Mouse (Mus musculus): ENCODE results near the gene Tmem87b. TPM values are rescaled to one million over a fixed set of nuclear protein-coding genes. Genes with fewer than 3 reads are reported as not detected.

The Tmem87b gene
- polyA plus RNA-seq, 1 experiment from 2014 or later: 33.9 TPM

DNA sequence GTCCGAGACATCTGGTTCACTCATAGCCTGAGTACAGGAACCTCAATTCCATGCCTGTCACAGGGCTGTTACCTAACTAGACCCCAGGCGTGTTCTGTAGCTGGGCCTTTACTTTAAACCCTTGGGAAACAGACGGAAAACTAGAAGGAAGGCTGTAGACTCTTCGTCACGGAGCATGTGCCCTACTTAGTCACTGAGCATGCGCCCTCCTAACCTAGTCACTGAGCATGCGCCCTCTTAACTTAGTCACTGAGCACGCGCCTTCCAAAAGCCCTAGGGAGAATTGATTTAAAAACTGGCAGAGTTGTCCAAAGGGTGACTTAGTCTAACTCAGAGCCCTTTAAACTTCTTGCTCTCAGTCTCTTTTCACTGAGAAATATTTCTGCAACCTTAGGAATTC is 44.7 kb downstream of the Tmem87b start, which contains the start of gene Fbln7:
Fbln7 (plus strand) TSS at position 346 of the 400 bp plus-strand sequence.
- H3K36me3 ChIP-seq: no peaks in the 10 kb centered on the region
- H3K9ac ChIP-seq: peak within 1 kb of the TSS; percentile 9; the same call in 1 of the 2 replicates
- ATAC-seq (ENCODE audit: insufficient read depth, low FRiP score, low read depth): no peak
- H3K27ac ChIP-seq: no peak within 1 kb of the TSS
- H3K9me3 ChIP-seq: no peaks in the 10 kb centered on the region
- peak within 1 kb of the TSS; percentile 89 for H3K4me2 ChIP-seq
- peak within 1 kb of the TSS; percentile 52 for H3K4me3 ChIP-seq (replicated peaks)
- WGBS: 89% methylated on average over 9 of the region's 9 CpGs
- 0 out of 2 replicates have a peak, but pooled peaks cover 6% of the 10 kb centered on the region for H3K27me3 ChIP-seq (replicated peaks)
- peaks cover 4% of the 10 kb centered on the region; the same call in 1 of the 2 replicates for H3K4me1 ChIP-seq

DNA sequence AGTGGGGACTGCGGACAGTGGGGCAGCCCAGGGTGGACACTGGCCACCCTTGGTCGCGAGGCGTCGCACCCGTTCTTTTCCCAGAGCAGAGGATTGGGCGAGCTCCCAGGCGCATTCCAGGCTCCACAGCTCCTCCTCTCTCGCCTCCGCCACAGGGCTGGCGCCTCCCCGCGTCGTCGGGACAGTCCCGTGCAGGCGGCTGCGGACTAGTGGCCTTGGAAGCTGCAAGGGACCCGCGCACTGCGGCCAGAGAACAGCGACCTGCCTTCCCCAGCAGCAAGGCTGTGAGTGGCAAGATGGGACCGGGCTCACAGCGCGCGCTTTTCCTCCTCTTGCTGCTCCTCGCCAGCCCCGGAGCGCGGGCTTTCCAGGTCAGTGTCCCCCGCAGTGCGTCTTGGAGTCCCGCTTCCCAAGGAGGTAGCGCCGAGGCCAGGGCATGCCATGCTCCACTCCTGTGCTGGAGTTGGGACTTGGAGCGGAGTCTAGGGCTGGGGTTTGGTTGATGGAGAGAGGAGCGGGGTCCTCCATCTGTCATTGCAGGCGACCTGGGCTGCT is 45.9 kb downstream of the Tmem87b start:
- H3K4me3 ChIP-seq (replicated peaks): peak overlapping the region; percentile 52
- H3K36me3 ChIP-seq: no peaks in the 10 kb centered on the region
- ATAC-seq (ENCODE audit: insufficient read depth, low FRiP score, low read depth): peak; percentile 76
- no peak overlapping the region for H3K27ac ChIP-seq
- peak overlapping the region; percentile 9; the same call in 1 of the 2 replicates for H3K9ac ChIP-seq
- H3K9me3 ChIP-seq: no peaks in the 10 kb centered on the region
- 0 out of 2 replicates have a peak, but pooled peaks cover 6% of the 10 kb centered on the region for H3K27me3 ChIP-seq (replicated peaks)
- peak overlapping the region; percentile 89 for H3K4me2 ChIP-seq
- peaks cover 4% of the 10 kb centered on the region; the same call in 1 of the 2 replicates for H3K4me1 ChIP-seq
- WGBS: under 1% methylated on average over 38 of the region's 38 CpGs

DNA sequence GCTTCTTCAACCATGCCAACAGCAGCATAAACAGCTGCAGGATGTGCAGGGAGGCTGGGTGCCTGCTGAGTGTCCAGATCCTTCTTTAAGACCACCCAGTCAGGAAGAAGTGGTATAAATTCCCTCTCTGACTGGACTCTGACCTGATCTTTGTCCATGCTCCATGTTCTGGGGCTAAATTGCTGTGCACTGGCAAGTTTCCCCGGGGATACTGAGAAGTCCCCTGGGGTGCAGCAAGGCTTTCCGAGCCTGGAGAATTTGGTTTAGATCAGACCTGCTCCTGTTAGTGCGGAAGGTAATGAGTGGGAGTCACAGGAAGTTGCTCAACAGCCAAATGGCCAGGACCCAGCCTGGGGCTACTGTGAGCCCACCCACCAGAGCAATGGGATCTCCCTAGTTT is 47.1 kb downstream of the Tmem87b start:
- no peak overlapping the region for H3K9ac ChIP-seq
- H3K27me3 ChIP-seq (replicated peaks): 0 out of 2 replicates have a peak, but pooled peaks cover 6% of the 10 kb centered on the region
- no peak overlapping the region for H3K27ac ChIP-seq
- H3K4me2 ChIP-seq: no peak overlapping the region
- no peaks in the 10 kb centered on the region for H3K36me3 ChIP-seq
- peaks cover 4% of the 10 kb centered on the region; the same call in 1 of the 2 replicates for H3K4me1 ChIP-seq
- H3K4me3 ChIP-seq (replicated peaks): no peak overlapping the region
- no peaks in the 10 kb centered on the region for H3K9me3 ChIP-seq
- 48% methylated on average over 3 of the region's 3 CpGs for WGBS
- ATAC-seq (ENCODE audit: insufficient read depth, low FRiP score, low read depth): no peak

DNA sequence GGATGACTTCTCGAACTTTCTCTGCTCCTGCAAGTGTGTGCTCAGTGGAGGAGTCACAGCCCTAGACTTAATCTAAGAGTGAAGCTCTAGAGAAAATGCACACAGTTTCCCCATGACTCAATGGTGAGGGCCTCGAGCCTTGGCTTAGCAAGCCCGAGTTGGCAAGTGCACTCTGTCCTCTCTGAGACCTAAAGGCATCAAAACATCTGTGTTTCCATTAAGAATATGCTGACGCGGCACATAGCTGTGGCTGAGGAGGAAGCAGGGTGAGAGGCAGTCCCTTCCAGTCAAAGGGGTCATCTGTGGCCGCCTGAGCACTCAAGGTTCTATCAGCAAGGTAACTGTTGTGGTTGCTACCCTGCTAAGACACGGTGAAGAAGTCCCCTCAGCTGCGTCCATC is 53.7 kb downstream of the Tmem87b start:
- H3K27ac ChIP-seq: no peak overlapping the region
- no peaks in the 10 kb centered on the region for H3K36me3 ChIP-seq
- no peaks in the 10 kb centered on the region for H3K4me1 ChIP-seq
- H3K27me3 ChIP-seq (replicated peaks): no peaks in the 10 kb centered on the region
- 68% methylated on average over 8 of the region's 8 CpGs for WGBS
- no peak overlapping the region for H3K4me3 ChIP-seq (replicated peaks)
- no peak overlapping the region for H3K9ac ChIP-seq
- ATAC-seq (ENCODE audit: insufficient read depth, low FRiP score, low read depth): no peak
- no peak overlapping the region for H3K4me2 ChIP-seq
- no peaks in the 10 kb centered on the region for H3K9me3 ChIP-seq

DNA sequence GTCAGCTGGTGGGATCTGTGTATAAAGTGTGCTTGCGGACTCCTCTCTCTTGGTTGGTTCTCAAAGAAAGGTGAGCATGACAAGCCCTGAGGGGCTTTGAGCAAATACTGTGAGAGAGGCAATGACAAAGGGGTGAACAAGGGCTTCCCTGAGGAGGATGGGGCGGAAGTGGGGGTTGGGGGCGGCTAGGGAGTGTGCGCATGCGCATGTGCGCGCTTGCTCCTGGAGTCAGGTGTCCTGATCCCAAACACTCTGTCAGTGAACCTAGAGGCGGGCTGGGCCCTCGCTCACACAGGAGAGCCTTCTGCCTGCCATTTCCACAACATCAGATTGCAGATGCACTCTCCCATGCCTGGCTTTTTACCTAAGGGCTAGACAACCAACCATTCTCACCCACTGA is 54.3 kb downstream of the Tmem87b start:
- Histone ChIP-seq H3K4me1 (no peaks in the 10 kb centered on the region), H3K9ac (no peak overlapping the region), H3K27ac (no peak overlapping the region), H3K36me3 (no peaks in the 10 kb centered on the region), H3K9me3 (no peaks in the 10 kb centered on the region), H3K4me3 (replicated peaks) (no peak overlapping the region), H3K27me3 (replicated peaks) (no peaks in the 10 kb centered on the region), H3K4me2 (no peak overlapping the region)
- WGBS: 82% methylated on average over 9 of the region's 9 CpGs
- no peak for ATAC-seq (ENCODE audit: insufficient read depth, low FRiP score, low read depth)

DNA sequence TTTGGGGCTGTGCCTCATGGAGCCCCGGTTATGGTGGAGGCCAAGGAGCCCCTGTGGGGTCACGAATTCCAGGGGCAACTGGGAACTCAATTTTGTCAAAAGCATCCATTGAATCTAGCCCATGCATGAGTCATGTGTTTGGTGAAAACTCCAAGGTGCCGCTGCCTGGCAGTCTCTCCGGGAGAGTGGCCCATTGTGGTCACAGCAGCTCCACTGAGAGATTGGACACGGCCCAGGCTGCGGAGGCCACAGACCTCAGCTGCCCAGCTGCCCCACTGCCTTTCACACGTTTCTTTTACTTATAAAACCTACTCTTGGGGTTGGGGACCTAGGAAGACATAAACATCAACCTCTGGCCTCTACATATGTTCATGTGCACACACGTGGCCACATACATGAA is 57.6 kb downstream of the Tmem87b start:
- H3K9ac ChIP-seq: no peak overlapping the region
- H3K36me3 ChIP-seq: no peaks in the 10 kb centered on the region
- H3K27ac ChIP-seq: no peak overlapping the region
- H3K4me3 ChIP-seq (replicated peaks): no peak overlapping the region
- no peak for ATAC-seq (ENCODE audit: insufficient read depth, low FRiP score, low read depth)
- H3K9me3 ChIP-seq: no peaks in the 10 kb centered on the region
- H3K4me2 ChIP-seq: no peak overlapping the region
- H3K4me1 ChIP-seq: no peaks in the 10 kb centered on the region
- no peaks in the 10 kb centered on the region for H3K27me3 ChIP-seq (replicated peaks)
- 77% methylated on average over 8 of the region's 8 CpGs for WGBS

DNA sequence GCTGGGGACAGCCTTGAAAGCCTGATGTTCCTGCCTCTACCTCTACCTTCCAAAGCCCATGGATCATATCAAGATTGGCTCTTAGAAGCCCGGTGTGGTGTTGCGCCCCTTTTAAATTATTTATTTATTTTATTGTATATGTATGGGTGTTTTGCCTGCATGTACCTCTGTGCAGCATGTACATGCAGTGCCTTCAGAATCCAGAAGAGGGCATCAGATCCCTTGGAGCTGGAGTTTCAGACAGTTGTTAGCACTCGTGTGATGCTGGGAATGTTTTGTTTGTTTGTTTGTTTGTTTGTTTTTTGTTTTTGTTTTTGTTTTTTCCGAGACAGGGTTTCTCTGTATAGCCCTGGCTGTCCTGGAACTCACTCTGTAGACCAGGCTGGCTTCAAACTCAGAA is 63.3 kb downstream of the Tmem87b start:
- ATAC-seq (ENCODE audit: insufficient read depth, low FRiP score, low read depth): no peak
- WGBS: 64% methylated on average over 4 of the region's 4 CpGs
- H3K9ac ChIP-seq: no peak overlapping the region
- no peaks in the 10 kb centered on the region for H3K36me3 ChIP-seq
- no peak overlapping the region for H3K4me2 ChIP-seq
- no peaks in the 10 kb centered on the region for H3K9me3 ChIP-seq
- no peaks in the 10 kb centered on the region for H3K27me3 ChIP-seq (replicated peaks)
- no peak overlapping the region for H3K4me3 ChIP-seq (replicated peaks)
- no peak overlapping the region for H3K27ac ChIP-seq
- H3K4me1 ChIP-seq: no peaks in the 10 kb centered on the region

DNA sequence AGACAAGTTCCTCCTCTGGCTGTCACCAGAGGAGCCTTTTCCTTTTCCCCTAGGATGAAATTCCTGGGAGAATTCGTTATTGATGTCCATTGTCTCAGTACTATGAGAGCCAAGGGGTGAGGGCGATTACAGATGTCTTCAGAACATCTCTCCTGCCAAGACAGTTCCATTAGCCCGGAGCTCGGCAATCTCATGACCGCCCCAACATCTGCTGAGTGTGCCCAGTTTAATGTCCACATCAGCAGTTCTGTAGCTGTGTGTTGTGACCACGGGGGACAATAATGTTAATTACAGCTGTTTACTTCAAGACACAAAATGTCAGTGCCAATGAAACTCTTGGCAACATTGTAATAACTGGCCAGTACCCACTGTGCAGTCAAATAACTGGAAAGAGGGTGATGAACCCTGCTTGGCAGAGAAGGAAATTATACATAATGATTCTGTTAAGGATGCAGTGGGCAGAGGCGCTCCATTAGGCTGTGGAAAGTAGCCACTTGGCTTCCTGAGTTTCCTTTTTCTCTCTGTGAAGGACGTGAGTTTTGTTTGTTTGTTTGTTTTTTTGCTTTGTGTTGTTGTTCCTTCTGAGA is 67.4 kb downstream of the Tmem87b start:
- H3K9me3 ChIP-seq: no peaks in the 10 kb centered on the region
- no peak overlapping the region for H3K4me2 ChIP-seq
- H3K27me3 ChIP-seq (replicated peaks): no peaks in the 10 kb centered on the region
- no peak overlapping the region for H3K27ac ChIP-seq
- no peaks in the 10 kb centered on the region for H3K36me3 ChIP-seq
- 80% methylated on average over 8 of the region's 8 CpGs for WGBS
- ATAC-seq (ENCODE audit: insufficient read depth, low FRiP score, low read depth): no peak
- H3K4me1 ChIP-seq: no peaks in the 10 kb centered on the region
- no peak overlapping the region for H3K4me3 ChIP-seq (replicated peaks)
- H3K9ac ChIP-seq: no peak overlapping the region

DNA sequence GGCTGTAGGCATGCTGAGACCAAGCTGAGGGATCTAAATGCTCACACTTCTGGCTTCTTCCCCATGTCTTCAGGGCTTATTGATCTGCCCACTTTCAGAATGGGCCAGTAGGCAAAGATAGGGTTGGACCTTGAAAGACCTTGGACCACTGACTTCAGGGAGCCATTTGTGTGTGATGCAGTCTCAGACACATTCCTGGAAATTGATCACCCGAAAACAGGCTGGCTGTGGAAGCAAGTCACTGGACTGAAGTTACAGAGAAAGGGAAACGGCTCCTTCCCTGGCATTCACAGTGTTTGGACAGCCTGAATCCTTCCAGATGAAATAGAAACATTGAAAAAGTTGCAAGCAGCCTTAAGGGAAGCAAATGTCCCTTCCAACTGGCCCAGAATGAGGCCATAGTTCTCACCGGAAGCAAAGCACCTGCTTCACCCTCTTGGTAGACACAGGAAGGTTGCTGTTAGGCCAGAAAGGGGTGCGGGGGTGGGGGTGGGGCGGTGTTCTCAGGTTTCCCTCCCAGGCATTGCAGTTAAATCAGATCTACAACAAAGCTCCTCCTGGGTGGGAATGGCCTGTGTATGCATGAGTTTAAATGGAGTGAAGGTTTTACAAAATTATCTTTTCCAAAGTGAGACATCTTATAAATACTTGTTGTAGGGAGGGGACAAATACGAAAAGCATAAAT is 70.1 kb downstream of the Tmem87b start:
- no peak overlapping the region for H3K4me3 ChIP-seq (replicated peaks)
- no peaks in the 10 kb centered on the region for H3K36me3 ChIP-seq
- H3K4me1 ChIP-seq: no peaks in the 10 kb centered on the region; the same call in 1 of the 2 replicates
- no peaks in the 10 kb centered on the region for H3K9me3 ChIP-seq
- H3K4me2 ChIP-seq: no peak overlapping the region
- H3K9ac ChIP-seq: no peak overlapping the region
- ATAC-seq (ENCODE audit: insufficient read depth, low FRiP score, low read depth): no peak
- H3K27me3 ChIP-seq (replicated peaks): no peaks in the 10 kb centered on the region
- H3K27ac ChIP-seq: no peak overlapping the region
- 57% methylated on average over 6 of the region's 6 CpGs for WGBS

DNA sequence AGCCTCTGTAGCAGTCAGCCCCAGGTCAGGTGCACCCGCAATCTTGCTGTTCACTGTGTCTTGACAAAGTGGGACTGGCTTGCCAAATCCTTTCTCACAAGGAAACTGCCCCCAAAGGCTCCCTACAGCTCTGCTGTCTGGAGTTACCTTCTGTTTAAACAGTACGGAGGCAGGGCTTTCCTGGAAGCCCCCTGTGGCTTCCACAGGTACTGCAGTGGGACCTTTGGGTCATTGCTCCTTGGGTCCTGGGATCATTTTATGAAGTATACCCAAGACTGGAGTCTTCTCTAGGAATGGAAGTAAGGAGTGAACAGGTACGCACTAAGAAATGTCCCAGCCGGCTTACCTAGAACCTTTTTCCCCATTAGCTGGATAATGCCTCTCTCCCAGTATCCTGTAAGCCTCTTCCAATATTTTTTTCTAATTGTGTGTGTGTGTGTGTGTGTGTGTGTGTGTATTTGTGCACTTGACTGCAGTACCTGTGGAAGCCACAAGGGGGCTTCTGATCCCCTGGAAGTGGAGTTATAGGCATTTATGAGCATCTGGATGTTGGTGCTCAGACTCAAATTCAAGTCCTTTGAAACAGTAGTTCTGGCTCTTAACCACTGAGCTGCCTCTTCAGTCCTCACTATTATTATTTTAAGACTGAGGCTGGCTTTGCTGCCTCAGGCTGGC is 72.9 kb downstream of the Tmem87b start:
- no peak overlapping the region for H3K9ac ChIP-seq
- no peak overlapping the region for H3K4me3 ChIP-seq (replicated peaks)
- 87% methylated on average over 4 of the region's 4 CpGs for WGBS
- no peak overlapping the region for H3K4me2 ChIP-seq
- no peaks in the 10 kb centered on the region for H3K36me3 ChIP-seq
- H3K9me3 ChIP-seq: no peaks in the 10 kb centered on the region
- no peak for ATAC-seq (ENCODE audit: insufficient read depth, low FRiP score, low read depth)
- no peak overlapping the region for H3K27ac ChIP-seq
- H3K27me3 ChIP-seq (replicated peaks): no peaks in the 10 kb centered on the region
- H3K4me1 ChIP-seq: no peaks in the 10 kb centered on the region; the same call in 1 of the 2 replicates

DNA sequence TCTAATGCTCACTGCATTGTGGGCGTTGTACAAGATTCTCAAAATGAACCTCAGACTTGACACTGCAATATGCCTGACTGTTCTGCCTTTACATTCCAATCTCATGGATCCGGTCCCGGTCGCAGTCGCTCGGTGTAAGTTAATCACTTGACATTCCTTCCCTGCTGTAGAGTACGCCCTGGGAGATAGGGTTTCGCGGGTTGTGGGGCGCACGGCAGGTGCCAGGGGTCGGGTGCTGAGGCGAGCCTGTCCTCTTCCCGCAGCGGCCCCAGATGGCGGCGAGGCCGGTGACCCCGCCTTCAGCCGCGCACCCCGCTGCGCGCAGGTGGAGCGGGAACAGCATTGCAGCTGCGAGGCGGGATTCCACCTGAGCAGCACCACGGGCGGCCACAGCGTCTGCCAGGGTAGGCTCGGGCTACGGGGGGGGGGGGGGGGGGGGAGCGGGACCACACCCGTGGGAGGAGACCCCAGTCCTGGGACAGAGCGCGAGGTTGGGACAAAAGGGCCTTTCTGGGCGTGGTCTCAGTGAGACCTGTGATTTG is 74.3 kb downstream of the Tmem87b start:
- no peak overlapping the region for H3K9ac ChIP-seq
- no peaks in the 10 kb centered on the region for H3K36me3 ChIP-seq
- H3K4me1 ChIP-seq: no peaks in the 10 kb centered on the region; the same call in 1 of the 2 replicates
- no peaks in the 10 kb centered on the region for H3K9me3 ChIP-seq
- no peak overlapping the region for H3K27ac ChIP-seq
- H3K27me3 ChIP-seq (replicated peaks): no peaks in the 10 kb centered on the region
- H3K4me2 ChIP-seq: peak overlapping the region; percentile 76
- 6% methylated on average over 31 of the region's 37 CpGs for WGBS
- H3K4me3 ChIP-seq (replicated peaks): peak overlapping the region; percentile 35
- ATAC-seq (ENCODE audit: insufficient read depth, low FRiP score, low read depth): no peak
